Mouse (Mus musculus) cerebellum, adult 2 months (tissue): ENCODE results near the gene Fgfr2.

Experiments
- CTCF ChIP-seq: fragments of 200-500 bp; IDR thresholded peaks from 2 replicates; pipeline ENCODE4 v1.5.1; 2011; ENCODE audit warnings: low read depth, mild to moderate bottlenecking, control low read depth, low read length, moderate library complexity, borderline replicate concordance; ENCODE audit not compliant: insufficient read depth
- POLR2A ChIP-seq: fragments of 200-500 bp; IDR thresholded peaks from 2 replicates; pipeline ENCODE4 v1.6.1; 2011; ENCODE audit warnings: low read length, control low read depth, borderline replicate concordance; ENCODE audit not compliant: insufficient read depth

- TF ChIP-seq CTCF (no peak), POLR2A (no peak)
Observed at GRCm38 (mm10) chr7:130630956-130631355, 2492.2 kb downstream of the Fgfr2 start.
